Mouse (Mus musculus) spleen, adult 2 months (tissue): ENCODE data around the gene Hnrnpul2.

Source experiments
- CTCF ChIP-seq: fragments of 200-500 bp; IDR thresholded peaks from 2 replicates; pipeline ENCODE4 v1.5.1; 2011; ENCODE audit warnings: mild to moderate bottlenecking, inconsistent platforms; ENCODE audit not compliant: insufficient read depth, insufficient read length, insufficient replicate concordance; ENCODE audit errors: extremely low read depth
- POLR2A ChIP-seq: fragments of 200-500 bp; IDR thresholded peaks from 2 replicates; pipeline ENCODE4 v1.6.1; 2011; ENCODE audit warnings: low read depth, low read length, inconsistent platforms

DNA sequence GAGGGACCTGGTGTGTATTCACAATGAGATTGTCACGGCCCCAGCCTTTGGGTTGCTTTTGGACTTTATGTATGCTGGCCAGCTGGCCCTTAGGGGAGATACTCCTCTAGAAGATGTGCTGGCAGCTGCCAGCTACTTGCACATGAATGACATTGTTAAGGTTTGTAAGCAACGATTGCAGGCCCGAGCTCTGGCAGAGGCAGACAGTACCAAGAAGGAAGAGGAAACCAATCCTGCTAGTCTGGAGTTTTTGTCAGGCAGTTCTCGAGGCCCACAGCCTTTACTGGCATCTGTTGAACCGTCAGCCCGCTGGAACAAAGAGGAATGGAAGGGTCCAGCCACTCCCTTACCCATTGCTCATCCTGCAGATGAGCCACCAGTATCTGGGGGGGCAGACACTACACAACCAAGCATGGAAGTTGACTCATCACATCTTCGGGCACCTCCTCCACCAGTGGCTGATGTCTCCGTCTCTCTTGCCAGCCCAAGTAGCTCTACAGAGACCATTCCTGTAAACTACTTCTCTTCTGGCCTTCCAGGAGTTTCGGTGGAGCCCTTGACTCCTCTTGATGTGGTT is 16.5 kb upstream of the Hnrnpul2 start:
- TF ChIP-seq CTCF (no peak), POLR2A (no peak)
